Mouse (Mus musculus) c-Kit-negative CD71-positive TER-119-positive erythroid progenitor cells, embryonic 14.5 days (primary cell): ENCODE results near the gene Wrnip1.

Experiments
- DNase-seq: peaks from one replicate; pipeline ENCODE4 v3.0.0-alpha.2; 2013; ENCODE audit warnings: low read depth, low spot score

The Wrnip1 gene

DNA sequence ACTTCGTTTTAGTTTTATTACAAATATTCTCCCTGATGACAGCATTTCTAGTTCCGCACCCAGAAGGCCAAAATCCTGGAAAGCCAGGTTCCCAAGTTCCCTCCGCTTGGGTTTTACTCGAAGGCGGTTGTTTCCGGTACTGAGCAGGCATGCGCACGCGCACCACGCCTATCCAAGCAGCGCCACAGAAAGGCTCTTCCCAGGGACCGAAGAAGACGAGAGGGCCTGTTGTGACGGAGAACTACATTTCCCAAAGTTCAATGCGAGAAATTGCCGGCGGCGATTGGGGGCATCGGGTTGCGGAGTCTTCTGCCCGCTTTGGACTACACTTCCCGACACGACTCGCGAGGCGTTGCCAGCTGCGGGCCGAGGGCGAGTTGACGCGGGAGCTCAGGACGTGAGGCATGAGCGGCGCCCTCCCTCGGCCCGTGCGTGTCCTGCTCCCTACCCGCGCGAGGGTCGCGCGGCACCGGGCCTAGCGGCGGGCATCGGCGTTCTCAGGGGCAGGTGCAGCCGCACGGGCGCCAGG lies at the start of gene Wrnip1:
Wrnip1 (plus strand) TSS at position 346 of the 529 bp plus-strand sequence.
- DNase-seq: peak; percentile 93

DNA sequence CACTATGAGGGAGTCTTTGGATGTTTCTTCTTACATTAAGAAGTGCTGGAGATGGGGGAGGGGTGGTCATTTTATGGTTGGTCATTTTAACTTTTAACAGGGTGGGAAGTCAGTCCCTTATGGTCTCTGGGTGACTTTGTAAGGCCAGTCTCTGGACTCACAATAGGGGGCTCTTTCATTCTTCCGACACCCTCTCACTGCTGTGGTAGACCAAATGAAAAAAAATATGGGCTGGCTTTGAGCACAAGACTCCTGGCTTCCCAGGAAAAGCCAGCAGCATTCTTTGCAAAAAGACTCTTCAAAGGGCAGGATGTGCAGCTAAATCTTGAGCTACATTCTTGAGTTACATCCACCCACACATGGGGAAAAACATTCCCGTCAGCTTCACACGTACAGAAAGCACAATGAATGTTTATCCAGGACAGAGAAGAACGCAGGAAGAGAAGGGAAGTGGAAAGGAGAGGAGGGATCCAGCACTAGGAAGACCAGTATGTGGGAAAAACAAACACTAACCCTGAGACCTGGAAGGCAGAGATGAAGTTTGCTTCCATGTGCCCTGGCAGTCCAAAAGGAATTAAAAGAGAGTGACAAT lies 49.7 kb upstream of the Wrnip1 start:
- no peak for DNase-seq

DNA sequence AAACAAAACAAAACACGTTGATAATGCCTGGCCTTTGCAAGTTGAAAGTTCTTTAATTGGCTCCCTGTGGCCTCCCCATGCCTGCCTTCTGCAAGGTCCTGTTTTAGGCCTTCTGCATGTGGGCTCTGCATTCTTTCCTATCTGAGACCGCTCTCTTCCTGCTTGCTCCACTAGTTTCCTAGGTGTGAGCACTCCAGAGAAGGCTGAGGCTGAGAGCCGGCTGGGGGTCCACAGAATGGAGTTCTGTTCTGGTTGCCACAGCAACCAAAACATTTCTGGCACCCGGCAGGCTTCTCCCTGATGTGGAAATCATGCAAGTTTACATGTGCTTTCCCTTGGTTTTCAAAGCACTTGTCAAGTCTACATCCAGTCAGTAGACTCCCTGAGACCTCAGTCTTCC lies 42.8 kb upstream of the Wrnip1 start:
- no peak for DNase-seq

DNA sequence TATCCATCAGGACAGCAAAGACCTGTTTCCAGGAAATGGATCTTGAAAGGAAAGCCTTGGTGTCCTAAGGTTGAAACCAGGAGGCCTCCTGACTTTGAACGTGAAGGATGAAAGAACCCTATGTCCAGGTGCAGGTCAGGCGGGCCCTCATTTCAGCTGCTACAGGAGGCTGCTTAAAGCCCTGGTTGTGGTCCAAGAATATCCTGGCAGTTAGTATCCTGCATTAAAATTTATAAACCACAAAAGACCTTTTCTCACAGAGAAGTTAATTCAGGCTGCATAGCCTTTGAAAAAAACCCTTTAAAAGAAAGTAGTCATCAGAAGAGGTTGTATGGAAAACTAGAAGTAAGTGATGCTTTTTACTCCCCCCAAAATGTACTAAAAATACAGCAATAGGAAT lies 41.0 kb upstream of the Wrnip1 start:
- no peak for DNase-seq

DNA sequence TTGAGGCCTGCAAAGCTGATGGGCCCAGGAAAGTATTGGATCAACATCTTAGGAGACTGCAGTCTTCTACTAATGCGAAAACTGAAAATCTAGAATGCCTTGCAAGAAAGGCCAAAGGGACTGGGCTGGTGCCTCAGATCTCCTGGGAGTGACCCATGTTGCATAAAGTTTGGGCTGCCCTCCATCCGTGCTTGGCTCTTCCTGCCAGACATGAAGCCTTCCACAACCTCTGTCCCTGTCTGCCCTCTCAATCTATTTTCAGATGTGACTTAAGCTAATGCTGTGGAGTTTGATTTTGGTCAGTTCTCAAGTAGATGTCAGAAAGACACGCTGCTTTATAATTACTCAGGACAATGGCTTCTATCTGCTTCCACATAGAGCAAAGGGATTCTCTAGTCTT lies 38.7 kb upstream of the Wrnip1 start:
- DNase-seq: no peak

DNA sequence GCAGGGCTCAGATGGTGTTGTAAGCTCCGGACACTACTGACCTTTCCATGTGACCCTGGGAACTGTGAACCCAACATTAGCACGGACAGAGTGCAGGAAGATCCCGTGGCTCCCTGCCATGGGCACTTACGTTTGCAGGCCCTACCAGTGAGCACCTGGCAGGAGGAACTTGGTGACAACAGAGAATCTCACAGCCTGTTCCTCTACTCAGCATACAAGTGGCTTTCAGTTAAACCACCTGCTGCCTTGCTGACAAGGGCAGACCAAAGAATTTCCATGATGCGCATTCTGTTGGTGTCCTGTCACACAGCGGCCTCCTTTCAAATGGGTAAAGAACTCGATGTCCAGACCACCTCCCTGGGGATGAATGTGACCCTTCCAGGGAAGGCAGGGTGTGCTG lies 37.4 kb upstream of the Wrnip1 start:
- no peak for DNase-seq

DNA sequence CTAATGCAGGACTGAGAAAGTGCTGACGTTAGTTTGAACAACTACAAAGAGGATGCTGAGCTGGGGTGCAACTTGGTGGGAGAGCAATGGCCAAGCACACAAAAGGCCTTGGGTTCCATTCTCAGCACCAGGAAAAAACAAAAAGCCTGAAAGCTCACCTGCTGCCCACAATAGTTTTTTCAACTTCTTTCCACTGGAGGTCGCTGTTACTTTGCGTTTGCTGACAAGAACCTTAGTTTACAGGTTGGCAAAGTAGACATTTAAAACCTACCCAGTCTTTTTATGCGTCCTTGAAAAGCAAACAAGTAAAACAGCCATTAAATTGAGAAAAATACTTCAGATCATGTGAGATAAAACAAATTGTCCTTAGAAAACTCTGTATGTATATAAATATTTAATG lies 33.7 kb upstream of the Wrnip1 start:
- DNase-seq: no peak

DNA sequence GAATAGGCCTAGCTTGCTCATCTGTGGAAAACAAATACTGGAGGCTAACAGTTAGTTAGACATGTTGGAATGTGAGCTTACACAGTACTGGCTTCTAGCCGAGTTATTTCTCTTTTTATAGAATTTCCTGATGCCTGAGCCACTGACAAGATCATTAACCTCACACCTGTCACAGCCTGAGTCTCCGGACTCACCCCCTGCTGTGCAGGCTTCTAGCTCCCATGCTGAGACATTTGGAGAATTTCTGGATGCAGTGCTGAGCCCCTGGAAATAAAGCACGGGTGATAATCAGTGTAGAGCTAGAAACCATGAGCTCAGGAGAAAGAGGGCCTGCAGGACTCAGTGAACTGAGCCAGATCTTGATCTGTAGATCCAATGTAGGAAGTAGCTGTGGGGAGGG lies 31.9 kb upstream of the Wrnip1 start:
- DNase-seq: no peak

DNA sequence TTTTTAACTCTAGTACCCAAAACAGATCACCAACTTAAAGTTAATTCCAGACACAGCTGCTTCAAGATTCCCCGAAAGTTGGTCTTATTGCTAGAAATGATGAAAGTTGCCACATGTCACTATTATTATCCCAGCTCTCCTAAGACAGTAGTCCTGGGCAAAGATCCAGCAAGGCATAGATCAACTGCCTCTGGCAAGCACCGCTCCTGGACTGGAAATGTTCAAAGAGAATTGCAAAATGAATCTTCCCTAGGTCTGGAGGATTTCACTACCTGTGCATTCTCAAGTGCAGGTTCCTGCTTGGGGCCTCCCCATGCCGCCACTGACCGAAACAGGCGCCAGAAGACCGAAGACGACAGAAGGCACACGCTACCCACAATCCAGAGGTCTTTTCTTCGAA lies 25.9 kb upstream of the Wrnip1 start:
- DNase-seq: no peak

DNA sequence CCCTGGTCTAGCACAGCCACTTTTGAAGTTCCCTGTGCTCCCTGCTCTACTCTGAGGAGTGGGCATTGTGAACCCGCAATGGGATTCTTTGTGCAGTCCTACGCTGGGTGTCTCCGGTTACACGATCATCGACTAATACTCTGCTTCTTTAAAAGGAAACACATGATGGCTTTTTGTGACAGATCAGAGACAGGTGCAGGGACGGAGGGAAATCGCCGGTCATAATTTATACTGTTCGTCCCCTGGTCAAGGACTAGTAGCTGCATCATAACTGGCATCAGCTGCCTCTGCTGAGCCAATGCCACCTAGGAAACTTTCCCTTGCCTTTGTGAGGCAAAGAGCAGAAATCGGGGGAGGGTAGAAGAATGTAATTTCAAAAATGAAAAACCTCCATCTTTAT lies 25.5 kb upstream of the Wrnip1 start:
- DNase-seq: no peak

DNA sequence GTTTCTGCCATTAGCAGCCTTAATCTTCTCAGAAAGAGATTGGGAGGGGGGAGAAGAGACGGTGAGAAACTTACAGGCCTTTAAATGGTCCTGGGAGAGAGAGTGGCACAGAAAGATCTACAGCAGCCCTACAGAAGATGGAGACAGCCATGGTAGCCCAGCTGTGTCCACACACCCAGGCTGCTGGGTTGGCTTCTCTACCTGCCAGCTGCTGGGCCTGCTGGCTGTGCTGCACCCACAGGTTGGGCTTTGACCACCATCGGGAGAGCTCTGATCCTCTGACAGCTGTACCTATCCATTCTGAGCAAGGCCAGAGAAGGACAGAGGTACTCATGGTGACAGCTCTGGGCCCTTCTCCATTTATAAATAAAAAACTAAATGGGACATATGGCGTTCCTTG lies 23.0 kb upstream of the Wrnip1 start:
- DNase-seq: no peak

DNA sequence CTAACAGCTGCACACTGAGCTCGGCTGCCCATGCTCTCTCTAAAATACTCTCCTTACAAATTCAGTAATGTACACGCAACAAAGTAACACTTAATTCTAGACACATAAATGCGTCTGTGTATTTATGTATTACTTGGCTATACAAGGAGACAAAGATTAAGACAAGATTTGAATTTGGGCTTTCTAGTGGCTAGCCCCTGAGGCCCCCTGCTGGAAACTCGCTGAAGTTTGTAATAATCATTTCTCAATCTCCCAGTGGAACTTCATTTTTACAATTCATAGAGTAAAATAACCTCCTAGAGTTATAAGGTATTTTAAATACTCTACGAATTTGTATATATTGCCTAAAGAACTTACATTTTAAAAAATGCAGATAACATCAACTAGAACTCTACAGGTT lies 18.8 kb upstream of the Wrnip1 start:
- no peak for DNase-seq

DNA sequence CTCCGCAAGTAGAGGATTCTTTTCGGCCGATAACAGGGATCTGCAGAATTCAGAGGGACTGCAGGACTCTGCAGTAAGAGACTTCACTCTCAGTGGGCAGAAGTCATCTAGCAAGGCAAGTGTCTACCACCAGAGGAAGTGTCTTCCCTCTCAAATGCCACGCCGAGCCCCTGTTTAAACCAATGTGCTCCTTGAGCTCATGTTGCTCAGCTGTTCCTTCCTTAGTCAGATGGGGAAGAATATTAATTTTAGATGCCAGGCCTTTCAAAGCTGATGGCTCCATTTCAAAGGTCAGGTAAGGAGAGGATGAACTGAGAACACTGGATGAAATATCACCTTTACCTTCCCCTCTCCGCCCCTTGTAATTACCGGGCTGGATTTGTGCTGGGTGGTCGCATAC lies 18.0 kb upstream of the Wrnip1 start, which contains the start of gene Mylk4:
Mylk4 (minus strand) TSS at position 139 of the 400 bp plus-strand sequence.
- no peak for DNase-seq

DNA sequence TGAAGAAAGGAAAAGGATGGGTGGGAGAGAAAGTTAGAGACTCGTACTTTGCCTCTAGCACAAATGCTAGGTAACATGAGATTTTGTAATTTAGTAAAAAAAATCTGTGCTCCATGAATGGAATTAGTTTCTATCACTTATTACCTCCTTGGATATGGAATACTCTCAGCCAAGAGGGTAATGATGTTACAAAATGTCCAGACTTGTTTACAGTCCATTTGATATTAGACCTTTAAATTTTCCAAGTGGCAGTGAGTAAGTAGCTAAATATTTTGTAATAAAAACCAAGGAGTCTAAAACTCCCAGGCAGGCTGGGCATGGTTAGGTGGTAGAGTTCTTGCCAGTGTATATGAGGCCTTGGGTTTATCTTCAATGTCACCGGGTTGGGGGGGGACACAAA lies 14.3 kb upstream of the Wrnip1 start:
- DNase-seq: no peak

DNA sequence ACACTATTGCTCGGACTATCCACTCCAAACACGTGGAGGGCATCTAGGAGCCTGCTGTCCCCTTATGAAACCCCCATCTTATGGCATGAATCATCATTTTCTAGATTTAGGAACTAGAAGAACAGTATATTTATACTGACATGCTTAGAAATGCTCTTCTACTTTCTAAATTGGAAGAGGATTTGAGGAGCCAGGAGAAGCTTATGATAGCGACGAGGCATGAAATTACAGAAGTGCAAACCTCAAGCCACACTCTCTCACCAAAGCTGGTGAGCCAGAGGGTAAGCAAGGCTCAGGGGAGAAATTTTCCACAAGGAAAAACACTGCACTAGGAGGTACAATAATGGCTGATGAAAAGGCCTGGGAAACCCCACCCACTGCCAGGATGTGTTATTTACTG lies 12.1 kb upstream of the Wrnip1 start:
- DNase-seq: no peak

DNA sequence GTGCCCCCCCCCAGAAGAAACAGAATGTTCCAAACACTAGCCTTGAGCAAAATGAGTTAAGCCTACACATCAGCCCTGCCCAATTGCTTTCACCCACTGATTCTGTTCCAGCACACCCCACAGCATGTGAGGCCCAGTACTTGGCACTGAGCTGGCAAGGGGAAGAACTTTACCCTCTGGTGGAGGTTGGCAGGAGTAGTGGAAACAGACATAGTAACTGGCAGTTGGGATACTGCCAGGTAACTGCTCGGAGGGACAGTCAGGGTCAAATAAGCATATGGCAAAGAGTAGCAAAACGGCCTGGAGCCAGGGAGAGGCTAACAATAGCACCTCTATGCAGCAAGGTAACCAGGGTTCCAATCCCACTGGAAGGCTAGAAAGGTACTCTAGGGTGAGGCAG lies 7.2 kb upstream of the Wrnip1 start:
- no peak for DNase-seq

DNA sequence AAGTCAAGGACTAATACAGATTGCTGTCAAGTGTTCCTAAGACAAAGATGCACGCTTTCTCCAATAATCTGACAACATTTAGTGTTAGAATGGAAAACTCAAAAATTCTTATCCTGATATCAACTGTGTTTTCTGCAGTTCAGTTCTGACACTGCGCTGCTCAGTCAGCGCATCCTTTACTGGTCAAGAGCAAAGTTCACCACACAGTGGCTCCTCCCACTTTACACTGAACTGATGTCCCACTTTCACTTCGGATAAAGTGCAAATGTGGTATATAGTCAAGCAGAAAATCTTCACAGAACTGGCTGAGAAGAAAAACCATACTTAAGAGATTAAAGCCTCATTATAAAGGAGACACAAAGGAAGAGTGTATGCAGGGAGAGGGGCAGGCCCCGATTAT lies 6.7 kb upstream of the Wrnip1 start:
- no peak for DNase-seq

DNA sequence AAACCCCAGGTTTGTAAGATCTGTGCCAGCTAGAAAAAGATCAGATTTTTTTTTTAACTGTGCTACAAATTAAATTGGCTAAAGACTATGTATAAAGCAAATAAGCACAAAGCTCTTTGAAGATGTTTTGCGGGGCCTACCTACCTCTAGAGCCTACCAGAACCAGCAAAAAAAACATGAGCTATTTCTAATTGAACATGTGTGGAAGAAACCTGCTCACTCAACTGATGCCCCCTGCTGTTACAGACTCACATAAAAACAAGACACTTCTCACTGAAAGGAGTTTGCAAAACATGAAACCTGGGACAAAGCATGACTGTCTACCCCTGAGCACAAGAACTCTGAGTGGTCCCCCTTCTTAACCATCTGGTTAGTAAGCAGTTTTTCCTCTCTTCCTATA lies 4.8 kb upstream of the Wrnip1 start:
- DNase-seq: no peak

DNA sequence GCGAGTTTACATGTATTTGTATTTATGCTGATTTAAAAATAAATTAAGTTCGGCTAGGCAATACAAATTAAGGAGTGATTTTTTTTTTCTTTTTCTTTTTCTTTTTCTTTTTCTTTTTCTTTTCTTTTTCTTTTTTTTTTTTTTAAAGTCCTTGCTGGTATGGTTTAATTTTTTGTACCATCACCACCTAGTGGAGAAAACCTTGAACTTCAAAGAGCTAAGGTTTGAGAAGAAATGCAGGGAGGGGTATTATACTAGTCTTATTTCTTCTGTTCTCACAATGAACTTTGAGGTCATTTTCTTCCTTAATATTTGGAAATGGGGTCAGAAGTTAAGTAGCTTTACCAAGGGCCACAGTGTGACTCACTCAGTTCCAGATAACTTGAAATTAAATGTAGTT lies 2.7 kb upstream of the Wrnip1 start:
- no peak for DNase-seq

DNA sequence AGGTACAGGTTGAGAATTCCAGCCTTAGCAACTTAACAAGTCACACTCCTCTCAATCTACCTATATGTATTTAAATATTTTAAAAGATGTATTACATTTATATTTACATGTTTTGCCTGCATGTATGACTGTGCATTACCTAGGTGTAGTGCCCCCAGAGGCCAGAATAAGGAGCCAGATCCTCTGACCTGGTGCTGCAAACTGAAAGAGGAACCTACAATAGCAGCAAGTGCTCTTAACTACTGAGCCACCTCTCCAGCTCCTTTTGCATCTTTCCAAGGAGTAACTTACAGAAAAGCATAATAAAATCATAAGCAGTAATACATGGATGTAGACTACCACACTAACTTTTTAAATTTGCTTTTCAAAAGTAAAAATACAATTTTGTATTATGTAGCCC lies 979 bp upstream of the Wrnip1 start:
- DNase-seq: peak; percentile 1

DNA sequence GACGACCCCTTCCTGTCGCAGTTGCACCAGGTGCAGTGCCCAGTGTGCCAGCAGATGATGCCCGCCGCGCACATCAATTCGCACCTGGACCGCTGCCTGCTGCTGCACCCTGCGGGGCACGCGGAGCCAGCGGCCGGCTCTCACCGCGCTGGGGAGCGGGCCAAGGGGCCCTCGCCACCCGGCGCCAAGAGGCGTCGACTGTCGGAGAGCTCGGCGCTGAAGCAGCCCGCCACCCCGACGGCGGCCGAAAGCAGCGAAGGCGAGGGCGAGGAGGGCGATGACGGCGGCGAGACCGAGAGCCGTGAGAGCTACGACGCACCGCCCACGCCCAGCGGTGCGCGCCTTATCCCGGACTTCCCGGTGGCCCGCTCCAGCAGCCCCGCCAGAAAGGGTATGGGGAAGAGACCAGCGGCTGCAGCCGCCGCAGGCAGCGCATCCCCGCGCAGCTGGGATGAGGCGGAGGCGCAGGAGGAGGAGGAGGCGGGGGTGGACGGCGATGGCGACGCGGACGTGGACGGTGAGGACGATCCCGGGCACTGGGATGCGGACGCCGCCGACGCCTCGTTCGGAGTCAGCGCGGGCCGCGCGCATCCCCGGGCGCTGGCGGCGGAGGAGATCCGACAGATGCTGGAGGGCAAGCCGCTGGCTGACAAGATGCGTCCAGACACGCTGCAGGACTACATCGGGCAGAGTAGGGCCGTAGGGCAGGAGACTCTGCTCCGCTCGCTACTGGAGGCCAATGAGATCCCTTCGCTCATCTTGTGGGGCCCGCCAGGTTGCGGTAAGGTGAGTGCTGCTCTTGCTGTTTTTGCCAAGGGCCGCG lies 632 bp downstream of the Wrnip1 start, which contains the start of gene D930007J09Rik:
D930007J09Rik (minus strand) TSS at position 591 of the 823 bp plus-strand sequence.
- DNase-seq: peak; percentile 43

DNA sequence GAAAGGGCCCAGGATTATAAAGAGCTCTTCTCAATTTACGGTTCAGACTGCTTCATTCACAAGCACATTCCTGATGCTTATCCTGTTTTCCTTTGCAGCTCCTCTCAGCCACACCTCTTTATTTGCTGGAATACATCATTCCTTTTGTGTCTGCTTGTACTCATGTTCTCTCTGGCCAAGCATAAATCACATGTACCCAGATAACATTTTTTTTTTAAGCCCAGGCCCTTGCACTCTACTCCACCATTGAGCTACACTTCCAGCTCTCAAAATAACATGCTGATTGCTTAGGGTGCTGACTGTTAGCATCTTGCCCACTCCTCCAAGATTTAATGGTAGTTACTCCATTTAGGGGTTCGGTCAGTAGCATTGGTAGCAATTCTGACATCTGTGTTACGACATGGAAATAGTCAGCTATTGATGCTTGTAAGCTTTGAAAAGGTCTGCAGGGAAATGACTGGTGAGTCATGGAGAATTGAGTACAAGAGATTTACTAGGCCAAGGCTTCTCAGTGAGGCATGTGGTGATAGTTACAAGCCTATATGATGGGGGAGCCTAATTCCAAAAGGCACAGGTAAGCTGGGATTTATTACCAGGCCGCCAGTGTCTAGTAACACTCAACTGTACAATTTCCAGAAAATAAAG lies 2.0 kb downstream of the Wrnip1 start:
- no peak for DNase-seq

DNA sequence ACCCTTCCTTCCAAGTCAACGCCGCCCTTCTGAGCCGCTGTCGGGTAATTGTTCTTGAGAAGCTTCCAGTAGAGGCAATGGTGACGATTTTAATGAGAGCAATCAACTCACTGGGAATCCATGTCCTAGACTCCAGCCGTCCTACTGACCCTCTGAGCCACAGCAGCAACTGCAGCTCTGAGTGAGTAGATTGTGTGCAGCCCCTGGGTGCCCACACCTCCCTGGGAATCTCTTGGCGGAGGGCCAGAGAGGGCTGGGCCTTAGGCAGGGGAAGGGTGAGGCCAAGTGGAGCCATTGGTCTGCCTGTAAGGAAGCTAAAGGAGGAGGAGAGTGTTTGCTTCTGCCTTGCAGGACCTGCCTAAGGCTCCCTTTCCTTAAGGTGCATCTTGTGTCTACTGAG lies 5.0 kb downstream of the Wrnip1 start:
- no peak for DNase-seq
